Mouse (Mus musculus) thymus, postnatal 4 days (tissue): ENCODE measurements around the gene Hmgb1.

ENCODE experiments used
- DNase-seq: peaks from one replicate; pipeline ENCODE4 v3.0.0; 2021

Gene Hmgb1

DNA sequence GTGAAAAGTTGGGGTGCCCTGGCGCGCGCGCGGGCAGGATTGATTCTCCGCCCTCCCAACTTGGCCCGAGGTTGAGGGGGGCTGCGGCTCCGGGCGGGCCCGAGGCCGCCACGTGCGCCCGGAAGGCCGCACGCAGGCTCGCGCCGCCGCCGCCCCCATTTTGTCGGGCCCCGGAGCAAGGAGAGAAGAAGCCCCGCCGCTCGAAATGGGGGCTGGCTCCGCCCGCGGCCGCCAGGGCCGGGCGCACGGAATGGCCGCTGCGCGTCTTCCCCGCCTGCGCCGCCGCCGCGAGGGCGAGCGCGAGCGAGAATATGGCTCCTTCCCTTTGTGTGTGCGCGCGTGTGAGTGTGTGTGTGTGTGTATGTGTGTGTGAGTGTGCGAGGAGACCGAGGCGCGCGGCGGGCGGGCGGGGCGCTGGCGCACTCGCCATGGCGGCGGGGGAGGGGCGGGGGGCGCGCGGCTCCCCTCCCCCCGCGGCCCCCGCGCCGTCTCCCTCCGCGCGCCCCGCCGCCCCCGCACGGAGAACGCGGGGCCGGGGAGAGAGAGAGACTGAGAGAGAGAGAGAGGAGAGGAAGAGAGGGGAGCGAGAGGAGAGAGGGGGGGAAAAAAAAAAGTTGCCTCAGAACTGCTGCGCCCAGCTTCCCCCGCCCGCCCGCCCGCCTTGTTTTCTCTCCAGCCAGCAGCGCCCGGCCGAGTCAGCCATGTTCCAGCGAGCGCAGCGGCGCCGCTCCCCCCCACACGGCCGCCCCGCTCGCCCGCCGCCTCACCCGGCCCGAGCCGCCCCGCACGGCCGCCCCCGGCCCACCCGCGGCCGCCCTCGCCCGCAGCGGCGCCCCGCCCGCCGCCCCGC is 132.5 kb downstream of the Hmgb1 start:
- peak; percentile 87 for DNase-seq

DNA sequence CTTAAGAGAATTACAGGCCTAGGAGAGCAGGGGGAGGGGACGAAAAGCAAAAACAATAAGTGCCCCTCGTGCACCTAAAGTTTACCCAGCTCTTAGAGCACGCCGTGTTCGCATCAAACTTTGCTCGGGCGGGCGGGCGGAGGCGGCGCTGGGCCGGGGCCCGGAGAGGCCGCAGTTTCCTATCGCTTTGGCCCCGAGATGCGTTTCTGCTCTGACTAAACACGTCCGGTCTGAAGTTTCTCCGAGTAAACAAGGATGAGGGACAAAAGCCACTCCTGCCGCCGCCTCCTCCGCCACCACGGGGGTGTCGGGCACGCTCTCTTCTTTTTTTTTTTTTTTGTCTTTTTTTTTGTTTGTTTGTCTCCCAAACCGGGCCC is 133.1 kb downstream of the Hmgb1 start:
- no peak for DNase-seq

DNA sequence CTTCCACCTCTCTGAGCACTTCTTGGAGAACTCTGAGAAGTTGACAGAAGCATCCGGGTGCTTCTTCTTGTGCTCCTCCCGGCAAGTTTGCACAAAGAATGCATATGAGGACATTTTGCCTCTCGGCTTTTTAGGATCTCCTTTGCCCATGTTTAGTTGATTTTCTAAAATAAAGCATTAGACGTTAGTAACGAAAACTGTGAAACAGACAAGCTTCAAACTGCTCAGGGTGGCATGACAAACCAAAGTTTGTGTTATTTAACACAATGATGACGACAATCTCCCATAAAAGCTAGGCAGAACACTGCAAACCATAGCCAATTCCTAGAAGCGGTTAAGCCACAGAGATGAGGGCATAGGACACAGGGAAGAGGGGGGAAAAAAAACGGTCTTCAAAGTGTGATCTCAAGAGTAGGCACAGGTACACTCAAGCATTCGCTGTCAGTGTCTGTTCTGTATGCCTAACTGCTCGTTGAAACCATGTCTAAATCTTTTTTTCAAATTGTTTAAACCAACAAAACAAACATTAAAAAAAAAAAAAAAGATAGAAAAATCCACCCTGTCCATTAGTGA is 133.6 kb downstream of the Hmgb1 start:
- no peak for DNase-seq

DNA sequence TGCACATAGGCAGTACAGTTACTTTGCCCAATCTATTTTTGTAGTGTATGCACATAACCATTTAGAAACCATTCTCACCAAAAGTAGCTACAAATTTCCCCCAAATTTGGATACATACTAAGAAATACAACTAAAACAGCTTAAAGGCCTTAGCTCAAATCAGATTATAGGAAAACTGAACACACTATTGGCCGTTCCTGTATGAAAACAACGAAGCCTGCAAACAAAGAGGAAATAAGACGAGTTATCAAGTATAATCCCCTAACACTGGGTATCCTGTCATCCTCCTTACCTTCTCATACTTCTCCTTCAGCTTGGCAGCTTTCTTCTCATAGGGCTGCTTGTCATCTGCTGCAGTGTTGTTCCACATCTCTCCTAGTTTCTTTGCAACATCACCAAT is 134.9 kb downstream of the Hmgb1 start:
- no peak for DNase-seq

DNA sequence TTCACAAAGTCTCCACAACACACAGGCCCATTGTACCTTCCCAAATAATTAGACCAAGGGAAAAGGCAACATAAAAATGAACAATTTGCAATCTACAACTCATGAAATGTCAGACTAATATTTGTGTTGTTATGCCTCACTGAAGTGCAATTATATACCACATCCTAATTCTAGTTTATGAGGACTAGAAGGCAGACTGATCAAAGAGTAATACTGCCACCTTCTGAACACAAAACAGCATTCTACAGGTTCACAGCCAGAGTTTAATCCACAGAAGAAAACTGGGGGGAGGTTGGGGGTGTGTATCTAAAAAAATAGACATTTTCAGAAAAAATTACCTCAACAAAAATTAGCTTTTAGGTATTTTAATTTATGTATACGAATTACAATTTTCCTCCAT is 135.3 kb downstream of the Hmgb1 start:
- no peak for DNase-seq

DNA sequence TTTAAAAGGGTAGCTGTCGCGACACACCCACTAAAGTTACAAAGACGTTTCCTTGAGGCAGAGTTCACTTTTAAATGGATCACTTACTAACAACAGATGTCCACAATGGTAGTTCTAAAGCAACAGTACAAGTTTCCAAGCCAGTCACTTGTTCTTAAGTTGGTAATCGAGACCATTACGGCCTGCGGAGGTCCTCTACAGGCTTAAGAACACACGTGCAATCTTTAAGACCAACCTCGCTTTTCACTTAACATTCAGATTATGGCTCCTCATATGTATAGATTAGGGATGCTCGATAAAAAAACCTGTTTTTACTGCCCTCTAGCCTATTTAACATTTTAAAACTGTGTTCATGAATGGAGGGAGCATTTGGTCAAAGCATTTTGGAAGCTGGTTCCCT is 137.6 kb downstream of the Hmgb1 start:
- DNase-seq, result no peak

DNA sequence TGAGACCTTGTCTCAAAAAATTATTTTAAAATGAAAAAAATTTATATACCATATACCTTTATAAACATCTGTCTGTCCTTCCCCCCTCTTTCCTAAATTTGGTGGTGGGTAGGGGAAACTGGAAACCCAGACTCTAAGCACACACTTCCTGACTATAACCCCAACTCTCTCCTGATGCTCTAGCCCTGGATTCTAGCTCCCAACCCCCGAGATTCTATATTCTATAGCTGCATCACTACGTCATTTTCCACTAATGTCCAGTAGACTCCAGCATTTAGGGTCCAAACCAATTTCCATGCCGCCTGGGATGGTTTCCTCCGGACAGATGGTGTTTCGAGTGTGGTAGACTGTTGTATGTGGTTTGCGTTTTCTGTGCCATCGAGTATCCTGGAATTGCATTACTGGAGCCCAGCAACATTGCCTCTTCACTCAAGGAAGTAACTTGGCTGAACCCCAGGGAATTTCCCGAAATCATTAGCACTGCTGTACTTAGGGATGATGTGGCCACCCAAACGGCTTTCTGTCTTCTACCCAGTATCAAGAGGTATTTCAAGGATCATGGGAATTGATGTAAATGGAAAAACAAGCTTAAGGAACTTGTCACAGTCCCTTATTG is 138.7 kb downstream of the Hmgb1 start:
- DNase-seq, result no peak

DNA sequence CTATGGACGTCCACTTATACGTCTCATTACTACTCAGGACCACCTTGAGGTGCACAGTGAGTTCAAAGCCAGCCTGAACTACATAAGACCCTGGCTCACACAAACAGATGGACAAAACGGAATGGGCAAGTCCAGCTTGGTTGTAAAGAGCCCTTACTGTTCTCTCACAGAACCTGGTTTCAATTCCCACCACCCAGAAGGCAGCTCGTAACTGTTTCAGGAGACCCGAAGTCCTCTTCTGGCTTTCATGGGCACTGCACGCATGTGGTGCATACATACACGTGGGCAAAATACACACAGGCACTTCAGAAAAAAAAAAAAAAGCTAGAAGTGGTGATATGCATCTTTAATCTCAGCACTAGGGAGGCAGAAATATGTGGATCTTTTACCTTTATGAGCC is 139.2 kb downstream of the Hmgb1 start:
- no peak for DNase-seq

DNA sequence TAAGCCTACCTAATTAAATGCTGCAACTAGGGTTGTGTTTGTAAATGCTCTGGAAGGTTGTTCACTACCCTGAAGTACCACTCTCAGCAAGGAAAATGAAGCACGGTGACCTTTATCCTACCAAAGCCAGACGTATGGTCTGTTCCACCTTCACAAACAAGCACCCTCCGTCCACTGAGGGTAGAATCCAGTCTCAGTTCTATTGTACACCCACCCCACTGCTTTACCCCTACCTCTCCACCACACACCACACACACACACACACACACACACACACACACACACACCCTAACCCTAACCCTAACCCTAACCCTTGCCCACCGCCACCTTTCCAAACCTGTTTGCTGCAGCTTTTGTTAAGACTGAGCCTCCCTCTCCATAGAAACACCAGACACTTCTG is 140.2 kb downstream of the Hmgb1 start:
- DNase-seq, result no peak

DNA sequence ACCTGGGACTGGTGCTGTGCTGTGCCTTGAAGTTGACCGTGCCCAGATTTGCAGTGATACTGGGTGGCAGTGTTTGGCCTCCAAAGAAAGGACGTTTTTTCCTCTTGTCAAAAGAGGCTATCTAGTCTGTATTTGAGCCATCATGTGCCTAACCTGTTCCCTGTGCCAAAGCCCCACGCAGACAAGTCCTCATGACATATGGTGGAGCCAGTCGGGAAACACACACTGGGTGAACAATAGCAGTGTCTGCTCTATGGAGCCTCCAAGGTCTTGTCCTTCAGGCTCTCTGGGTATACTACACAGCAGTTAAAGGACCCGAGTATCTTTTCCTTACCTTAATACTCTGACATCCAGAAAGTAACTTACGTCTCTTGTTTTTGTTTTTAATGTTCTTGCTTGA is 141.0 kb downstream of the Hmgb1 start:
- no peak for DNase-seq

DNA sequence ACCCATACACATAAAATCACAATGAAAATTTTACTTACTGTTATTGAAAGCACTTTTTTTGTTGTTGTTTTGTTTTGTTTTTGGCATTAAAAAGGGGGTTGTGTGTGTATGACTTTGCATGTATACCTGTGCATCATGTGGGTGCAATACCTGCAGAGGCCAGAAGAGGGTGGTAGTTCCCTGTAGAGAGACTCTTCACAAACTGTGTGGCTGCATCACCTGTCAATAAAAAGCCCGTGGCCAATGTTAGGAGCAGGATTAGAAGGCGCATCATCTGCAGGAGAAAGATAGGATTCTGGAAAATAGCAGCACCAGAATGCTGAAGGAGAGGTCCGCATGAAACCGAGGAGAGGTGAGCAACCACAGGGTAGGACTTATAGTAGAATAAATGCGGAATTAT is 144.5 kb downstream of the Hmgb1 start:
- peak; percentile 76 for DNase-seq

DNA sequence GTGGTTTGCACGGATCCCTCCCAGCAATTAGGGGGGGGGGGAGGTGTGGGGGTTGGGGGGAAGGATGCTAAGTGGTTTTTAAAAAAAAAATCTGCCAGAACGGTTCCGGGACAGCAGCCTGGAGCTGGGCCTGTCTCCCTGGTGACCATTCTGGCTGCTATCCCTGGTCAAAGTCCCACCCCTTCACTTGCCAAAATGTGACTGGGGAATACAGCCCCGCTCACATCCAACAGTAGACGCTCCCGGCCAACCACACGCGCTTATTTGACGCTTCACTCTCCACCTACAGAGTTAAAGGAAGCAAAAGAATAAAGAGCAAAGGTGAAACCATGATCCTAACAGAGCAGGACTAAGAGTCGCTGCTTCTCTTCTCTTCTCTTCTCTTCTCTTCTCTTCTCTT is 146.6 kb downstream of the Hmgb1 start:
- DNase-seq, result no peak

DNA sequence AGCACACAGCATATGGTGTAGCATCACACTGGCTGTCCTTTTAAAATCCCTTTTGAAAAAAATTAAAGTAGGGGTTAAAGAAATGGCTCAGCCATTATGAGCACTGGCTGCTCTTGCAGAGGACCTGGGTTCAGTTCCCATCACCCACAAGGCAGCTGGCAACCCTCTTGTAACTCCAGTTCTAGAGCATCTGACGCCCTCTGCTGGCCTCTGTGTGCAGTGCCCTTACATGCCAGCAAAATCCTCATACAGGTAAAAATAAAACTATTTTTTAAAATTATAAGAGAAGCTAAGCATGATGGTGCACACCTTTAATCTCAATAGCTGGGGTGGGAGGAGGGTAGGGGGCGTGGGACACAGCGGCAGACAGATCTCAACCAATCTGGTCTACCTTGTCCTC is 147.4 kb downstream of the Hmgb1 start:
- no peak for DNase-seq

DNA sequence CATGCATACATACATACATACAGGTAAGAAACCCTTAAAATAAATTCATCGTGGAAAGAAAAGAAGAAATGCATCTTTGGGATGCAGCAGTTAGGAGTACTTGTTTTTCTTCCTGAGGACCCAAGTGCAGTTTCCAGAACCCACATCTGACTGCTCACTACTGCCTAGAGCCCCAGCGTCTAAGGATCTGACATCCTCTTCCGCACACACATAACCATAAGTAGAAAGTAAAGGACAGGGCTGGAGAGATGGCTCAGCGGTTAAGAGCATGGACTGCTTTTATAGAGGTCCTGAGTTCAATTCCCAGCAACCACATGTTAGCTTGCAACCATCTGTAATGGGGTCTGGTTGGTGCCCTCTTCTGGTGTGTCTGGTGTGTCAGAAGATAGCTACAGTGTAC is 151.9 kb downstream of the Hmgb1 start:
- no peak for DNase-seq

DNA sequence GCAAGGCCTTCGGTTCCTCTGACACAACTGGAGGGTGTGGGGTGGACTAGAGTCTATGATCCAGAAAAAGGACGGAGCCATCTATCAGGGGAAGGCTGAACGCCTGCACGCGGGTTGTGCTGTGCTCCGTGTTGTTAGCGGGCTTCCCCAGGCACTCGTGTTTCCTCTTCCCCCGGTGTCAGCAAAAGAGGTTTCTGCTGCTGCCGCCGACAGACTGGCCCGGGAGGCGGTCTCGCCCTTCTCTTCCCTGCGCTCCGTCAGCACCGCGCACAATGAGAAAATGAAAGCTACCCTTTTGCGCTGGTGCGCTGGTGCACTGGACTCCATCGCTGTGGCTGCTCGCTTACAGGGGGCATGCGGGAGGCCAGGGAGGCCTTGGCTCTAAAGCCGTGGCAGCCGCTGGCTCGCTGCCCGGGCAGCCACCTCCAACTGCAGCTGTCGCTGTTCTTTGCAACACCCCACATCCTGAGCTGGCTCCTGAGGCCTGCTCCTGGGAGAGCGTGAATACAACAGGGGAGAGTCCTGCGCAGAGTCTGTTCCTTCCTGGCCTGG is 153.0 kb downstream of the Hmgb1 start:
- DNase-seq, result peak; percentile 80

DNA sequence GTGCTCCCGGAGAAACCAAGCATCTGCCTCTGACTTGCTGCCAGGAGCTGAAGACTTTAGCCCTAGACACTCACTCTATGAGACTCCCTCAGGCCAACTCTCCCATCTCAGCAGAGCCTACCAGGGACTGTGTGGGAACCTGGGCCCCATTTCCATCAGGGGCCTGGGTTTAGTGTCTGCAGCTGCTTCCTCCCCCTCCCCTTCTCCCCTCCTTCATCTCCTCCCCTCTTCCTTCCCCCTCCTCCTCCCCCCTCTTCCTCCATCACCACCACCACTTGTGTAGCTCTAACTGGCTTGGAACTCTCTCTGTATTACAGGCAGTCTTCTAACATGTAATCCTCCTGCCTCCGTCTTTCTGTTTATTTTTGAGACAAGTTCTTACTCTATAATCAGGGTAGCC is 154.2 kb downstream of the Hmgb1 start:
- peak; percentile 67 for DNase-seq

DNA sequence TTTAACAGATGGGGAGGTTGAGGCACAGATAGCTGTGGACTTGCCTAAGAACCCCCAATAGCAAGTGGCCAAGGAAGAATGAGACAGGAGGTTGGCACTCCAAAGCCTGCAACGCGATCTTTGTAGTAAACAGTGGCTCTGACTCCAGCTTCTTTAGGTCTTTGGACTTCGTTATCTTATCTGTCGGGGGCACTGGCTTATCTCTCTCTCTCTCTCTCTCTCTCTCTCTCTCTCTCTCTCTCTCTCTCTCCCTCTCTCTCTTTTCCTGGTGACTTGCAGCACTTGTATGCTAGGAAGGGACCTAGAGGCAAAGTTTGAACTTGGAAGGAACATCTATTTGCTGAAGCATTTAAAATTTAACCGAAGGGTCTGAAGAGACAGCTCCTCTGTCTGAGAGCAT is 155.9 kb downstream of the Hmgb1 start:
- DNase-seq, result no peak

DNA sequence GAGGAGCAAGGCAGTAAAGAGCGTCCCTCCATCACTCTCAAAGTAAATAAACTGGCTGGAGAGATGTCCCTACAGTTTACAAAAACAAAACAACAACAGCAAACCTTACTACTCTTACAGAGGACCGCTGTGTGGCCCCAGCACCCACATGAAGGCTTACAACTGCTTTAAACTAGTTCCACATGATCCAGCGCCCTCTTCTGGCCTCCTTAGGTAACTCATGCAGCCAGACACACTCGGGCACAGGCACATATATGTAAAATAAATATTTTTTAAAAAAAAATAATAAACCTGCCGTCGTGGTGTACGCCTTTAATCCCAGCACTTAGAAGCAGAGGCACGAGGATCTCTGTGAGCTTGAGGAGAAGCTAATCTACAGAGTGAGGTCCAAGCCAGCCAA is 156.9 kb downstream of the Hmgb1 start:
- peak; percentile 48 for DNase-seq

DNA sequence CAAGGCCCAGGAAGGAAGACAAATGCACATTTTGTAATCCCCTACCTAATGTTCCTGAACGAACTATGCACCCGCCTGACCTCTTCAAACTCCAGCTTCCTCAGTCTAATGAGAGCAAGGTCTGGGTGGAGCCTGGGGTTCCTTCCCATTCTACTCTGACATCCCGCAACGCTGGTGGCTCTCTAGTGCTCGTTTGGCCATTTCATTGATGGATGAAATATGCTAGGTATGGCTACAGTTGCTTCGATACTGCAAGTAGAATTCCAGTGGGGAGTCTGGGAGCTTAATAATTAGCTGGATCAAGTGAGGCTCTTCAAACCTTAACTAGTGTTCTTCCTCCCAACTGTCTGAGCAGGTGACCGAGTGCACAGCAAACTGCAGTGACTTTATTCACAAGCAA is 163.2 kb downstream of the Hmgb1 start:
- DNase-seq, result no peak

DNA sequence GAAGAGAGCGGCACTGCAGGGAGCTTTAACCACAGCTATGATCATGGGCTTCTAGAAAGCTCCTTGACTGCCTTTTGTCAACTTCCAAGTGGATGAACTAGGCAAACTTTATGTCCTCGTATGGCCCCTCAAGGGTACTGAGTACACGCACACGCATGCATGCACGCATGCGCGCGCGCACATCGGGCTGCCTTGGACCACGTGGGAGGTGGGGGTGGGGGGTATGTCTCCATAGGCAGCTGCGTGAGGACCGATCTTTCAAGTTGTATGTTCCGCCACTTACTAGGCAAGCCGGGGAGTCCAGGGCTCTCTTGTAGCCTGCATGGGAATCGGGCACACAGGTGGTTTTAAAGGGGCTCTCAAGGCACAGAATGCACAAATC is 163.6 kb downstream of the Hmgb1 start:
- DNase-seq, result no peak

DNA sequence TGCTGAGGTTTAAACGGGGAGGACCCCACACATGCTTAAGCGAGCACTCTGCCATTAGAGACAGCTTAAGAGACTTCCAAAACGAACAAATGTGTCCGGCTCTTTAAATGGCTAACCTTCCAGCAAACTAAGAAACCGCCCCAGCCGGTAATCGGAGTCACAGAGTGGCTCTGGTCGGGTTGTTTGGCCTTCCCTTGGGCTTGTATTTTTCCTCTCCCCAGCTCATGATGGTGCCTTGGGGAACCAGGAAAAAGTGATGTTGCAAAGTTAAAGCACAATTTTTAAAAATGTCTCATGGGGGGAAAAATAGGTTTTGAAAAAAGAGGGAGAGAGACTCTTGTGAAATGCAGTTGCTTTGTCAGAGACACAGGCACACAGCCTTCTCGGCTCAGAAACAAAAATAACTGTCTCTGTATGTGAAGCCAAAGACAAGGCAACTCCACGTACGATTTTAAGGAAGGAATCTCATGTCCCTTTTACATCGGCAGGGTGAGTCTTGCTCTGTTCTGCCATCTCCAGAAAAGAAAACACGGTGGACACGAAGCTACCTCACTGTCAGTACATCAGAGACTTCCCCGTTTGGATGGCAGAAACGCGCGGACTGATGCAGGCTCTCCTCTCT is 164.1 kb downstream of the Hmgb1 start:
- DNase-seq, result no peak

DNA sequence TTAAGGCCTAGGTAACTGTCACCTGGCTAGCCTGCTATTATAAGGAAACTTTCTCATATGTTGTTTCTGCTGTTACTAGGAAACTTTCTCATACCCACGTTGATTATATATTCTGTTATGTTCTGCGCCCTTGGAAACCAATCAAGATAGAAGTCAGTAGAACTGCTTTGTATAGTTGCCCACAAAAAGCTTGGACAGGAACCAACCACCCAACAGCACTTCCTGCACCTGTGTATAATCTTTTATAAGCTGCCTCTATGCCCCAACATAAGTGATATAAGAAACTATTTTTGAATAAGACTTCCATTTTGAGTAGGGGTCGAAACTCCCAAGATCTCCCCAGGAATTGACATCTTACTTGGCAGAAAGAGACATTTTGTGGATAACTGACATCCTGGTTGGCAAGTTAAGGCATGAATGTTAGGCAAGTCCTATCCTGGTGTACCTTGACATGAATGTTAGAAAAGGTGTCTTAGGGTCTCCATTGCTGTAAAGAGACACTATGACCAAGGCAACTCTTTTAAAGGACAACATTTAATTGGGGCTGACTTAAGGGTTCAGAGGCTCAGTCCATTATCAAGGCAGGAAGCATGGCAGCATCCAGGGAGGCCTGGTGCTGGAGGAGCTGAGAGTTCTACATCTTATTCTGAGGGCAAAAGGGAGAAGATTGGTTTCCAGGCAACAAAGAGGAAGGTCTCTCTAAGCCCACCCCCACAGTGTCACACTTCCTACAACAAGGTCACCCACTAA is 166.4 kb downstream of the Hmgb1 start:
- DNase-seq, result no peak

DNA sequence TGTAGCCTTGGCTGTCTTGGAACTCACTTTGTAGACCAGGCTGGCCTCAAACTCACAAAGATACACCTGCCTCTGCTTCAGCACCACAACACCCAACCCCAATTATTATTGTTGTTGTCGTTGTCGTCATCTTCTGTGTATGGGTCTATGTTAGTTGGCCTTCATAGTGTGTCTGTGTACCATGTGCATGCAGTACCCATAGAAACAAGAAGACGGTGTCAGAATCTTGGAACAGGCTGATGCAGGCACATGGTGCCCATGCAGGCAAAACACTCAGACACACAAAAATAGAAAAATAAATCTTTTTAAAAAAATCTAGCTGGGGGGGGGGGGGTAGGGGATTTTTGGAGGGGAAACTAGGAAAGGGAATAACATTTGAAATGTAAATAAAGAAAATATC is 167.1 kb downstream of the Hmgb1 start:
- DNase-seq, result no peak
